Mouse (Mus musculus): ENCODE measurements around the gene Dennd4b.
"Not testable (repeated sequence)": the region's sequence is repeated elsewhere in the genome, so short reads cannot be mapped to it uniquely, and the experiment has no call there.

Dennd4b gene

DNA sequence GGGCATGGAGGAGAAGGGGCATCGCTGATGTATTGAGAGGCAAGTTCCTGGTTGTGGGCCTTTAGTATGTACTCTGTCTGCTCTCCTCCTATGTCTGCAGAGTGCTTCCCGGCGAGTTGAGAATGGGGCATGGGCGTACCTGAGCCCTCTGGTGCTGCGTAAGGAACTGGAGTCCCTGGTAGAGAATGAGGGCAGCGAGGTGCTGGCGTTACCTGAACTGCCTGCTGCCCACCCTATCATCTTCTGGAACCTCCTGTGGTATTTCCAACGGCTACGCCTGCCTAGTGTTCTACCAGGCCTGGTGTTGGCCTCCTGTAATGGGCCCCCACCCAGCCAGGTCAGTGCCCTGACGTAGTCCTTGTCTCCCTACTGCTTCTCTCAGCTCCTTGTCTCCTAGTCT, 13.2 kb downstream of the Dennd4b start:
- no peak for ATAC-seq (ENCODE audit: low TSS enrichment)

- ATAC-seq (ENCODE audit: low TSS enrichment) = no peak
These were observed 14.2 kb downstream of the Dennd4b start for GRCm38 (mm10) chr3:90279216-90279615.

DNA sequence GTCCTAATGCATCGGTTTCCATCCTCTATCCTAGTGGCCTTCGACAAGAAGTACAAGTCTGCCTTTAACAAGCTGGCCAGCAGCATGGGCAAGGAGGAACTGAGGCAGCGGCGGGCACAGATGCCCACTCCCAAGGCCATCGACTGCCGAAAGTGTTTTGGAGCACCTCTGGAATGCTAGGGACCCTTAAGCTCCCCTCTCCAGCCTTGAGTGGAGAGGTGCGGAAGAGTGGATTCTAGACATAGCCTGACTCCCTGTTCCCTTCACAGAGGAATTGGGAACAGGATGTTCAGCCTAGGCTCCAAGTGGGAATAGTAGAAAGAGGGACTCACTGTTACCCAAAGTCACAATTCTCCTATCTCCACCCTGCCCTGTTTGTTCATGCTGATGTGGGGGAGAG, 14.8 kb downstream of the Dennd4b start:
- no peak for ATAC-seq (ENCODE audit: low TSS enrichment)

GRCm38 (mm10) chr3:90280708-90281107, 15.7 kb downstream of the Dennd4b start:
- peak; percentile 55 for ATAC-seq (ENCODE audit: low TSS enrichment)

GRCm38 (mm10) chr3:90284150-90284549, 19.2 kb downstream of the Dennd4b start:
- ATAC-seq (ENCODE audit: low TSS enrichment) = no peak

- ATAC-seq (ENCODE audit: low TSS enrichment) = not testable (repeated sequence)
These were observed 24.4 kb downstream of the Dennd4b start for GRCm38 (mm10) chr3:90289403-90289802.

GRCm38 (mm10) chr3:90290602-90291001, 25.6 kb downstream of the Dennd4b start:
- no peak for ATAC-seq (ENCODE audit: low TSS enrichment)

DNA sequence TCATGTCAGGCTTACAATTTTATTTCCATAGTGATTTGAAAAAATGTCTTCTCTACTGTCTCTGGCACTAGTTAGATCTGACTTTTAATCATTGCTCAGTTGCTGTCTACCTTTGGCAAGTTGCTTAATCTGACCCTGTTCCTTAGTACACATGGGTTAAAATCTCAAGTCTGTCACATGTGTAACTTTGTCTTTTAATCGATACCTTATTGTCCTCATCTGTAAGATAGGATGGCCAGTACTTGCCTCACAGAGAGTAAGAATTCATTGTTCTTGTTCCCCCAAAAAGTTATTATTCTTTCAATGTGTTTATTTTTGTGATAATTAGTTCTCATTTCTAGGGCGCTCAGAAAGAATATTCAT, 27.0 kb downstream of the Dennd4b start:
- no peak for ATAC-seq (ENCODE audit: low TSS enrichment)

- peak; percentile 98 for ATAC-seq (ENCODE audit: low TSS enrichment)
These were observed 27.6 kb downstream of the Dennd4b start, which contains the start of gene Gatad2b for GRCm38 (mm10) chr3:90292345-90293275. Gene Gatad2b (plus strand): TSS chr3:90293178.

DNA sequence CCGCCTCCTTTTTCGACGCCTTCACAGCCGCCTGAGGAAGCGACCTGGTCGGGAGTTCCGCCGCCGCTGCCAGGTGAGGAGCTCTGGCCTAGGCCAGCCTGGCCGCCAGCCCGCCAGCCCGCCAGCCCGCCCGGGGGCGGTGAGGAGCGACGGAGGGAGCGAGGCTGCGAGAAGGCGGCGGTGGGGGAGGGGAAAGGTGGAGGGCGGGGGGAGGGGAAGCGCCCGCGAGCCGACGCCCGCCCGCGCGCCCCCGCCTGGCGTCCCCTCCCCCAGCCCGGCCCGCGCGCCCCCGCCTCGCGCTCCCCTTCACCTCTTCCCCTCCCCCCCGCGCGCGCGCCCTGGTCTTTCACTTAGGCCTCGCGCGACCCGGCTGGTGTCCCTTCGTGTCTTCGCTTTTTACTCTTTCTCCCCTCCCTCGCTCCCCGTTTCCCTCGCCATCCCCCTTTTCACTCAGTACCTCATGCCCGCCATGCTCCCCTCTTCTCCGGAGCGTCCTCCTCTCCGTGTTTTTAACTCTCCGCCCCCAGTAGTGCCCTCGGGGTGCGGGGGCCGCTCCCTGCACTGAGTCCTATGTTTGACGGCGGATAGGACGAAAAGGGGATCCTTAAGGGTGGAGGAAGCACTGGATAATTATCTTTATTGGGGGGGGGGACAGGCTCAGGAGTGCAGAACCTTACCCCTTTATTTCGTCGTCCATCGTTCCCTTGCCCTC, 28.5 kb downstream of the Dennd4b start:
- ATAC-seq (ENCODE audit: low TSS enrichment) = 0 out of 2 replicates have a peak, but pooled peaks have one; percentile 14

GRCm38 (mm10) chr3:90294064-90294440, 29.1 kb downstream of the Dennd4b start:
- 0 out of 2 replicates have a peak, but pooled peaks have one; percentile 1 for ATAC-seq (ENCODE audit: low TSS enrichment)

- ATAC-seq (ENCODE audit: low TSS enrichment) = no peak
These were observed 29.7 kb downstream of the Dennd4b start for GRCm38 (mm10) chr3:90294651-90295050.

DNA sequence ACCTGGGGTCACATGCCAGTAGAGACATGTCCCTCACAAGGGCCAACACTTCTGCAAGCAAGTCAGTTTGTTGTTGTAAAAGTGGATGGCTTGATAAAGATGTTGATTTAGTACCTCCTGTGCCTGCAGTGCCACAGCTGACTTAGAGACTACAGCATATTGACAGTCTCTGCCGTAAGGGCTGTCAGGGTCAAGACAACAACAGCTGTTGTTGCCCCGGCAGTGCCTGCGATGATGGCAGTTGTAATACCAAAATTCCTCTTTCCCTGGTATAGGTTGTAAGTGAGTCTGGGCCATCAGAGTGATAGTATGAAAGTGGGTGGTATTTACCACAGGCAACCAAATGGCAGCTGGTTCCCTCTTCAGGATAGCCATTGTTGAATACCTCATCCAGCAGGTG, 40.8 kb downstream of the Dennd4b start:
- no peak for ATAC-seq (ENCODE audit: low TSS enrichment)

DNA sequence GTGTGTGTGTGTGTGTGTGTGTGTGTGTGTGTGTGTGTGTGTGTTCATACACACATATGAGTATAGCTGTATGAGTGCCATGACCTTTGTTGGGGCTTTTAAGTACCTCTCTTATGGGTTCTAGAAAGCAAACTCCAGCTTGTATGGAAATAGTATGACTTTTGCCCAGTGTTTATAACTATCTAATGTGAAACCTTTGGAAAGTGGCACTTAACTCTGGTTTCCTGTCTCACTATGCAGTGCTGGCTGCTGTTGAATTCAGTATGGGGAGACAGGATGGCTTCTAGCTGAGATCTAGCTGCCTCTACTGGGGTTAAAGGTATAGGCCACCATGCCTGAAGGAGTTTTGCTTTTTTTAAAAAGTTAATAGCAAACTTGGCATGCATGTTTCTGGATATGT, 44.6 kb downstream of the Dennd4b start:
- ATAC-seq (ENCODE audit: low TSS enrichment) = no peak

GRCm38 (mm10) chr3:90313367-90313766, 48.4 kb downstream of the Dennd4b start:
- ATAC-seq (ENCODE audit: low TSS enrichment) = no peak

DNA sequence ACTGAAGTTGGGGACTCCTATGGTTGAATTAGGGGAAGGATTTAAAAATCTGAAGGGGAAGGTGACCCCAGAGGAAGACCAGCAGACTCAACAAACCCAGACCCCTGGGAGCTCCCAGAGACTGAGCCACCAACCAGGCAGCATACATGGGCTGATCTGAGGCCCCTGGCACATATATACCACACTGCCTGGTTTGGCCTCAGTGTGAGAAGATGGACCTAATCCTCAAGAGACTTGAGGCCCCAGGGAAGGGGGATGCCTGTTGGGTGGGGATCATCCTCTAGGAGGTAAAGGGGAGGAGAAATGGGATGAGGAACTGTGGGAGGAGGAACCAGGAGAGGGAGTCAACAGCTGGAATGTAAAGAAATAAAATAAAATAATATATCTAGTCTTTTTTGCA, 49.3 kb downstream of the Dennd4b start:
- no peak for ATAC-seq (ENCODE audit: low TSS enrichment)

DNA sequence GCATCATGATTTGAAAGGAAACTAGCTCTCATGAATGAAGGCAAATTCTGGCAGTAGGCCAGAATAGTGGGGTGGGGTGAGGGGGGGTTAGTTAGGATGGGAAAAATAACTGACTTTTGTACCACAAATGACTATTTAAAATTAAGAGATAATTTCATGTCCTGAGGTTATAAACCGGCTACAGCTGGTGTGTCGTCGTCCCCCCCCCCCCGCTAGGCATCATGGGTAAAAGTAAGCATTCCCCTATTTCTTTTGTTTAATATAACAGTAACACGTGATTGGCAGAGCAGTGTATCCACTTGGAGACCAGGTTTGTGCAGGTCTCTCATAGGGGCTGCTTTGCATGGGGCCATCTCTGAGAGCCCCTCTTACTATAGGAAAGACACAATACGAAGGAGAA, 57.3 kb downstream of the Dennd4b start:
- ATAC-seq (ENCODE audit: low TSS enrichment) = no peak

DNA sequence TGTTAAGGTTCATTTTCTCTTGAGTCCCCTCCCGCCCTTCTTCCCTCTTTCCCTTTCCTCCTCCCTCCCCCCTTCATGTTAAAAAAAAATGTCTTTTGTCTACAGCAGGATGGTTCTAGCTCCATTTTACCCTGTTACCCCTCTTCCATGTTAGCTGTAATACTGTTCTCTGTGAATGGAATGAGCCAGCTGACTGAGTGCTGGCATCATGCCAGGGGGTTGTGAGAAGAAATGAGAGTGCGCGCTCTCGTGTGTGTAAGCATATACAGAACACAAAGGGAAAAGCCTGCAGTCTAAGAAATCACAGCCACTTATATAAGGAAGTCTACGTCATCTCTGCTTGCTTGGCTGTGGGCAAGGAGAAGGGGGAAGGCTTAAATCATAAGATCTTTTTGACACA, 58.1 kb downstream of the Dennd4b start:
- peak; percentile 83 for ATAC-seq (ENCODE audit: low TSS enrichment)
